Mouse (Mus musculus) kidney, postnatal 0 days (tissue): ENCODE measurements around the gene Rin3. TPM values are rescaled to one million over a fixed set of nuclear protein-coding genes. Genes with fewer than 3 reads are reported as not detected.
A peak's percentile ranks its signal among the peaks of the same experiment; 100 is the strongest.

Experiments
- ATAC-seq: fragments of 200-750 bp; cut with Nextera tagmentation; replicated peaks from 2 replicates; pipeline ENCODE4 v1.8.0; 2017; ENCODE audit warnings: low read depth, moderate number of reproducible peaks, moderate TSS enrichment, moderate library complexity; ENCODE audit not compliant: low FRiP score
- DNase-seq: peaks from one replicate; pipeline ENCODE4 v3.0.0-alpha.2; 2016; ENCODE audit warnings: low spot score
- H3K27ac ChIP-seq: fragments of 300-500 bp; sonication (generic); 2 replicates; pipeline ENCODE4 v1.5.1; 2014; ENCODE audit warnings: mild to moderate bottlenecking
- H3K27me3 ChIP-seq: fragments of 300-500 bp; sonication (generic); 2 replicates; pipeline ENCODE4 v1.6.1; 2014; ENCODE audit warnings: low read length, mixed read lengths; ENCODE audit not compliant: insufficient read depth
- H3K36me3 ChIP-seq: fragments of 300-500 bp; sonication (generic); 2 replicates; pipeline ENCODE4 v1.6.1; 2014; ENCODE audit warnings: low read length, mixed read lengths; ENCODE audit not compliant: insufficient read depth
- H3K4me1 ChIP-seq: fragments of 300-500 bp; sonication (generic); replicated peaks from 2 replicates; pipeline ENCODE4 v1.6.1; 2014; ENCODE audit warnings: antibody characterized with exemption, low read length, mixed read lengths; ENCODE audit not compliant: insufficient read depth
- H3K4me2 ChIP-seq: fragments of 300-500 bp; sonication (generic); 2 replicates; pipeline ENCODE4 v1.6.1; 2014; ENCODE audit warnings: mild to moderate bottlenecking, low read length, moderate library complexity, mixed read lengths
- H3K4me3 ChIP-seq: fragments of 300-500 bp; sonication (generic); replicated peaks from 2 replicates; pipeline ENCODE4 v1.5.1; 2014; ENCODE audit warnings: low read depth, low read length
- H3K9ac ChIP-seq: fragments of 300-500 bp; sonication (generic); 2 replicates; pipeline ENCODE4 v1.6.1; 2014; ENCODE audit warnings: low read depth, low read length
- H3K9me3 ChIP-seq: fragments of 300-500 bp; sonication (generic); replicated peaks from 2 replicates; pipeline ENCODE4 v1.6.1; 2016; ENCODE audit warnings: low read length, inconsistent platforms, mixed read lengths
- CTCF ChIP-seq: IDR thresholded peaks from 2 replicates; pipeline ENCODE4 v1.5.1; 2016; ENCODE audit warnings: antibody characterized with exemption, low read depth, mild to moderate bottlenecking, moderate library complexity
- WGBS: fragments of 180-500 bp; shearing (Covaris S2); extraction: QIAGEN DNeasy Blood & Tissue Kit; methylation state at CpG from one replicate; pipeline ENCODE4 v1.1.7; 2014; 5-methylcytosine and 5-hydroxymethylcytosine counted together
- polyA plus RNA-seq: library from polyadenylated mRNA; unstranded; fragments of >200 nt; fragmentation: Nextera tagmentation; extraction: Ambion mirVana; gene quantifications from 2 replicates; pipeline ENCODE4 v1.2.1, GENCODE M21; 2015

Gene Rin3
- polyA plus RNA-seq, 1 experiment from 2014 or later, result 8.8 TPM

GRCm38 (mm10) chr12:102430228-102430627 lies 147.4 kb downstream of the Rin3 start:
- H3K4me1 ChIP-seq, result no peaks in the 10 kb centered on the region
- H3K4me3 ChIP-seq, result no peak overlapping the region
- peaks cover 3% of the 10 kb centered on the region; the same call in 1 of the 2 replicates for H3K36me3 ChIP-seq
- no peak overlapping the region for H3K27ac ChIP-seq
- WGBS, result 75% methylated on average over 4 of the region's 4 CpGs
- TF ChIP-seq CTCF, result no peak
- ATAC-seq, result no peak
- no peak overlapping the region for H3K4me2 ChIP-seq
- no peak for DNase-seq
- H3K27me3 ChIP-seq, result no peaks in the 10 kb centered on the region
- no peak overlapping the region for H3K9ac ChIP-seq
- no peaks in the 10 kb centered on the region for H3K9me3 ChIP-seq

- TF ChIP-seq CTCF, result no peak
- Histone ChIP-seq H3K9me3 (no peaks in the 10 kb centered on the region), H3K4me3 (no peak overlapping the region), H3K27me3 (no peaks in the 10 kb centered on the region), H3K4me2 (no peak overlapping the region), H3K4me1 (no peaks in the 10 kb centered on the region), H3K36me3 (no peaks in the 10 kb centered on the region), H3K9ac (no peak overlapping the region), H3K27ac (no peak overlapping the region)
- no peak for ATAC-seq
- DNase-seq, result no peak
- WGBS, result 77% methylated on average over 12 of the region's 12 CpGs
Observed at GRCm38 (mm10) chr12:102432238-102432637, 149.4 kb downstream of the Rin3 start.

- 86% methylated on average over 4 of the region's 4 CpGs for whole genome bisulfite sequencing
- H3K4me3 ChIP-seq, result no peak overlapping the region
- H3K27me3 ChIP-seq, result no peaks in the 10 kb centered on the region
- TF ChIP-seq CTCF, result no peak
- H3K4me1 ChIP-seq, result no peaks in the 10 kb centered on the region
- H3K4me2 ChIP-seq, result no peak overlapping the region
- no peaks in the 10 kb centered on the region for H3K36me3 ChIP-seq
- H3K27ac ChIP-seq, result no peak overlapping the region
- ATAC-seq, result no peak
- H3K9me3 ChIP-seq, result no peaks in the 10 kb centered on the region
- DNase-seq, result no peak
- no peak overlapping the region for H3K9ac ChIP-seq
Observed at GRCm38 (mm10) chr12:102434107-102434506, 151.3 kb downstream of the Rin3 start.

- Histone ChIP-seq H3K27ac (0 out of 2 replicates have a peak overlapping the region, but pooled peaks have one; percentile 6), H3K27me3 (no peaks in the 10 kb centered on the region), H3K9me3 (no peaks in the 10 kb centered on the region), H3K4me1 (no peaks in the 10 kb centered on the region), H3K36me3 (no peaks in the 10 kb centered on the region), H3K4me3 (no peak overlapping the region), H3K4me2 (peak overlapping the region; percentile 10; the same call in 1 of the 2 replicates), H3K9ac (no peak overlapping the region)
- DNase-seq (no peak), ATAC-seq (no peak)
- no peak for TF ChIP-seq CTCF
- 49% methylated on average over 10 of the region's 10 CpGs for WGBS
Observed at GRCm38 (mm10) chr12:102436939-102437526, 154.2 kb downstream of the Rin3 start.

- 0 out of 2 replicates have a peak overlapping the region, but pooled peaks have one; percentile 4 for H3K4me3 ChIP-seq
Observed at GRCm38 (mm10) chr12:102437952-102438351, 155.1 kb downstream of the Rin3 start.

GRCm38 (mm10) chr12:102438983-102439631 lies 156.3 kb downstream of the Rin3 start:
- H3K27me3 ChIP-seq, result no peaks in the 10 kb centered on the region
- no peak for TF ChIP-seq CTCF
- H3K9me3 ChIP-seq, result no peaks in the 10 kb centered on the region
- 0 out of 2 replicates have a peak overlapping the region, but pooled peaks have one; percentile 28 for H3K27ac ChIP-seq
- DNase-seq (no peak), ATAC-seq (peak; percentile 8; the same call in 1 of the 2 replicates)
- 2% methylated on average over 20 of the region's 20 CpGs for WGBS
- peak overlapping the region; percentile 51 for H3K4me3 ChIP-seq
- H3K36me3 ChIP-seq, result no peaks in the 10 kb centered on the region
- H3K4me1 ChIP-seq, result no peaks in the 10 kb centered on the region
- peak overlapping the region; percentile 65 for H3K4me2 ChIP-seq
- peak overlapping the region; percentile 71 for H3K9ac ChIP-seq

More at GRCm38 (mm10) chr12:102437952-102438351, 155.1 kb downstream of the Rin3 start:
- H3K9me3 ChIP-seq, result no peaks in the 10 kb centered on the region
- H3K4me2 ChIP-seq, result peak overlapping the region; percentile 65
- H3K36me3 ChIP-seq, result no peaks in the 10 kb centered on the region
- no peaks in the 10 kb centered on the region for H3K27me3 ChIP-seq
- DNase-seq (no peak), ATAC-seq (no peak)
- no peak for TF ChIP-seq CTCF
- H3K9ac ChIP-seq, result 0 out of 2 replicates have a peak overlapping the region, but pooled peaks have one; percentile 19
- no peak overlapping the region for H3K27ac ChIP-seq
- 62% methylated on average over 5 of the region's 5 CpGs for WGBS
- no peaks in the 10 kb centered on the region for H3K4me1 ChIP-seq
